Mouse (Mus musculus) megakaryocyte, embryonic 14.5 days (primary cell): ENCODE measurements at regions not wholly inside any gene's neighbourhood (a gene's known extent, or its start where the extent isn't known, plus 50 kb on each side); places are given as distances from the start of the nearest gene placed in this dataset.
"Not testable (repeated sequence)": the region's sequence is repeated elsewhere in the genome, so short reads cannot be mapped to it uniquely, and the experiment has no call there.

ENCODE experiments used
- H3K27me3 ChIP-seq: replicated peaks from 2 replicates; pipeline ENCODE3; 2012; ENCODE audit warnings: inconsistent platforms
- H3K36me3 ChIP-seq: replicated peaks from 2 replicates; pipeline ENCODE3; 2012; ENCODE audit warnings: low read length, inconsistent platforms, mixed read lengths
- H3K4me1 ChIP-seq: 2 replicates; pipeline ENCODE4 v1.6.1; 2012; ENCODE audit warnings: inconsistent platforms
- H3K4me3 ChIP-seq: replicated peaks from 2 replicates; pipeline ENCODE3; 2012; ENCODE audit warnings: moderate library complexity, mild to moderate bottlenecking, inconsistent platforms
- H3K9me3 ChIP-seq: 2 replicates; pipeline ENCODE4 v1.6.1; 2012; ENCODE audit warnings: inconsistent platforms
- FLI1 ChIP-seq: IDR thresholded peaks from 2 replicates; pipeline ENCODE4 v1.6.1; 2012; ENCODE audit warnings: low read length, inconsistent platforms, mixed read lengths
- GATA1 ChIP-seq: IDR thresholded peaks from 3 replicates; pipeline ENCODE4 v1.6.1; 2012; ENCODE audit warnings: mixed read lengths, low read length, inconsistent platforms, borderline replicate concordance

DNA sequence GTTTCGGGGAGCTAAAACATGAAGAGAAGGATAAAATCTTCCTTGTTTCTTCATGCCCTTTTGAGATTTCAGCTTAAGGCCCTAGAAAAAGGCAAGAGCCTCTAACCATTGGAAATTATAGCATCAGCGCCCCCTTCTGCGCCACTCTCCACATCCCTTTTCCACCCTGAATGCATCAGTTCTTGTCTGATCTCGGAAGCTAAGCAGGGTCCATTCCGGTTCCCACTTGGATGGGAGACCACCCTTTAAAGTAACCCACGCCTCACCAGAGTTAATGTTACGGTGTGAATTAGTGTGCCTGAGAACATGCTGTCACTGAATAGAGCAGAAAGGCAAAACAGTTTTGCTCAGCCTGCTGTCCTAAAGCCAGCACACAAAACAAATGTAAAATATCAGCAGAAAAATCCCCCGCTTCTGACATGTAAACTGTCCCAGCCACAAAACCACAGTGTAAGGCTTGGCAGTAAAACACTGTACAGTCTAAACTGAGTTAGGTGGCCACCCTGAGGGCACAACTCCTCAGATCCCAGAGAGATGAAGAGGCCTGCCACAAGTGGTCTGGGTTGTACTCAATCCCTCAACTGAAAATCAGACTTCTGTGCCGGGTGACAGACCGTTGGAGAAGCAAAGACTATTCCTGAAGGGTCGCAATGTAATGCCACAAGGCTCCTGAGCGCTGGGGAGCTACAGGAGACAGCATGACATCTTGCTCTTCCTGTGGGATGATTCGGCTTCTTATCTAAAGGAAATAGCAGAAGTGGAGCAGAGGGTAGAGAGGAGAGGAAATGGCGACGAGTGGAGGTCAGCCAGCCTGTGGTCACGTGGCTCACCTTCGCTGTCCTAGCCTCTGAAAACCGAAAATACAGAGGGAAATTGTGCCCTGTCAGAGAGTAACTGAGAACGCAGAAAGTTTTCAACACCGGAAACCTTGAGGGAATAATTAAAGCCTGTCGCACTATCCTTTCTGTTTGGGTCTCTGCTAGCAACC is 176.2 kb downstream of the Kctd12 start:
- no peaks in the 10 kb centered on the region for H3K36me3 ChIP-seq
- TF ChIP-seq GATA1 (peak; percentile 84; the same call in 2 of the 3 replicates), FLI1 (peak; percentile 73)
- H3K9me3 ChIP-seq: no peaks in the 10 kb centered on the region
- no peaks in the 10 kb centered on the region for H3K27me3 ChIP-seq
- peaks cover 64% of the 10 kb centered on the region for H3K4me1 ChIP-seq
- peak overlapping the region; percentile 90 for H3K4me3 ChIP-seq

- H3K9me3 ChIP-seq: no peaks in the 10 kb centered on the region
- H3K4me1 ChIP-seq: peaks cover 33% of the 10 kb centered on the region
- no peak overlapping the region for H3K4me3 ChIP-seq
- no peaks in the 10 kb centered on the region for H3K27me3 ChIP-seq
- no peak for TF ChIP-seq FLI1
- no peak for TF ChIP-seq GATA1
- H3K36me3 ChIP-seq: no peaks in the 10 kb centered on the region
Observed at GRCm38 (mm10) chr14:102795676-102796075, 186.8 kb downstream of the Kctd12 start.

- Histone ChIP-seq H3K9me3 (no peaks in the 10 kb centered on the region), H3K27me3 (no peaks in the 10 kb centered on the region), H3K4me3 (no peak overlapping the region), H3K36me3 (no peaks in the 10 kb centered on the region), H3K4me1 (peaks cover 33% of the 10 kb centered on the region)
- TF ChIP-seq GATA1 (no peak), FLI1 (no peak)
Observed at GRCm38 (mm10) chr14:102794898-102795297, 187.5 kb downstream of the Kctd12 start.

GRCm38 (mm10) chr14:102793753-102794152 is 188.7 kb downstream of the Kctd12 start:
- Histone ChIP-seq H3K4me1 (peaks cover 33% of the 10 kb centered on the region), H3K27me3 (no peaks in the 10 kb centered on the region), H3K4me3 (no peak overlapping the region), H3K36me3 (no peaks in the 10 kb centered on the region), H3K9me3 (no peaks in the 10 kb centered on the region)
- TF ChIP-seq FLI1: no peak

- TF ChIP-seq GATA1: no peak
- no peak for TF ChIP-seq FLI1
- Histone ChIP-seq H3K36me3 (no peaks in the 10 kb centered on the region), H3K27me3 (no peaks in the 10 kb centered on the region), H3K4me3 (no peak overlapping the region), H3K4me1 (peaks cover 36% of the 10 kb centered on the region), H3K9me3 (no peaks in the 10 kb centered on the region)
Observed at GRCm38 (mm10) chr14:102790916-102791315, 191.5 kb downstream of the Kctd12 start.

- Histone ChIP-seq H3K36me3 (no peaks in the 10 kb centered on the region), H3K27me3 (no peaks in the 10 kb centered on the region), H3K4me1 (peaks cover 10% of the 10 kb centered on the region), H3K9me3 (no peaks in the 10 kb centered on the region), H3K4me3 (no peak overlapping the region)
- TF ChIP-seq FLI1: no peak
- TF ChIP-seq GATA1: no peak
Observed at GRCm38 (mm10) chr14:102782227-102782626, 200.2 kb downstream of the Kctd12 start.

- Histone ChIP-seq H3K4me3 (no peak overlapping the region), H3K9me3 (no peaks in the 10 kb centered on the region), H3K4me1 (peaks cover 3% of the 10 kb centered on the region; the same call in 1 of the 2 replicates), H3K27me3 (no peaks in the 10 kb centered on the region), H3K36me3 (no peaks in the 10 kb centered on the region)
- no peak for TF ChIP-seq GATA1
- no peak for TF ChIP-seq FLI1
Observed at GRCm38 (mm10) chr14:102769716-102770115, 212.7 kb downstream of the Kctd12 start.

DNA sequence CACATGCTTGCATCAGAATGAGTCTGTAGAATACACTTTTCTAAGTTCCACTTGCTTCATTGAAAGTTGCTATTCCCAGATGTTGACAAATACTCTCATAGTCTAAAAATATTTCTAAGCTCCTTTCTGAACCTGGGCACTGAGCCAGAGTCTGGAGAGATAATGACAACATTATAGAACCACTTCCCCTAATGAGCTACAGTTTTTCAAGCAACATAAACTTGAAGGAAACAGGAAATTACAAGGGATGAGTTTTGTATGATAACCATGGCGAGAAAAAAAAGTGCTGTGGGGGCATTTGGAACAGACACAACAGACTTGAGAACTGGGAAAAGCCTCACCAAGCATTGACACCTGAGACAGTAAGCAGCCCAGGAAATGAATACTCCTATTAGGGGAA is 233.8 kb downstream of the Kctd12 start:
- Histone ChIP-seq H3K9me3 (no peaks in the 10 kb centered on the region), H3K4me1 (peaks cover 32% of the 10 kb centered on the region), H3K27me3 (no peaks in the 10 kb centered on the region), H3K36me3 (no peaks in the 10 kb centered on the region), H3K4me3 (no peak overlapping the region)
- TF ChIP-seq FLI1 (no peak), GATA1 (no peak)

DNA sequence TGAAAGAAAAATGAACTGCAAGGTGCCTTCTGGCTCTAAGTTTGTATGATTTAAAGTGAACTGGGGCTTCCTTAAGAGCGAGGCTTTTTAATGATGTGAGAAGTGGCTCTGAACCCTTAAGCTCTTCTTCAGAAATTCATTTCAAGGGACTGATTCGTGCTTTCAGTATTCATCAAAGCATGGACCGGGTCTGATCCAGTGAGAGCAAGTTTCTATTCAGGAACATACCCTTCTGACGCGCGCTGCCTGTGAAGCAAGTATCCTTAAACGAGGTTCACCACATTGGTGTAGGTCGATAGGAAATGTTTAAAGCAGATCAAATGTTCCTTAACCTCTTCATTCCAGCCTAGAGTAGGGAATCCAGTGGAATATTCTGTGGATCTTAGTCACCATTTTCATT is 240.1 kb downstream of the Kctd12 start:
- no peak overlapping the region for H3K4me3 ChIP-seq
- no peaks in the 10 kb centered on the region for H3K27me3 ChIP-seq
- peaks cover 6% of the 10 kb centered on the region for H3K4me1 ChIP-seq
- no peaks in the 10 kb centered on the region for H3K36me3 ChIP-seq
- no peaks in the 10 kb centered on the region for H3K9me3 ChIP-seq
- TF ChIP-seq GATA1: no peak
- TF ChIP-seq FLI1: no peak

- no peaks in the 10 kb centered on the region for H3K27me3 ChIP-seq
- H3K9me3 ChIP-seq: no peaks in the 10 kb centered on the region
- TF ChIP-seq GATA1 (no peak), FLI1 (no peak)
- peaks cover 41% of the 10 kb centered on the region for H3K4me1 ChIP-seq
- no peaks in the 10 kb centered on the region for H3K36me3 ChIP-seq
- no peak overlapping the region for H3K4me3 ChIP-seq
Observed at GRCm38 (mm10) chr14:102736656-102737055, 245.8 kb downstream of the Kctd12 start.

DNA sequence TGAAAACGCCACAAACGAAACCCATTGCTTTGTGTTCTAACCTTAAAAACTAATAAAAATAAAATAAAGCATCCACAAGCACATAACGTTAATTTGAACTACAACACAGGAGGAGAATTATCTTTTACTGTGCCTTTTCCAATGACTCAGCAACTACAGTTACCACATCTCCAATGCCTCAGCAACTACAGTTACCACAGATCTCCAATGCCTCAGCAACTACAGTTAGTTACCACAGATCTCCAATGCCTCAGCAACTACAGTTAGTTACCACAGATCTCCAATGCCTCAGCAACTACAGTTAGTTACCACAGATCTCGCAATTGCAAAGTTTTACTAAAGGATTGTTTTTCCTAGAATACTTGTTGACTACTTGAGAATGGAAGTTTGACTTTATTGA is 248.7 kb downstream of the Kctd12 start:
- not testable (repeated sequence) for H3K36me3 ChIP-seq, H3K27me3 ChIP-seq, H3K4me3 ChIP-seq, H3K9me3 ChIP-seq
- peaks cover 38% of the 10 kb centered on the region for H3K4me1 ChIP-seq
